Mouse (Mus musculus) cerebellum, postnatal 36 days (tissue): ENCODE results near the gene Ccdc189.
"Not testable (repeated sequence)": the region's sequence is repeated elsewhere in the genome, so short reads cannot be mapped to it uniquely, and the experiment has no call there.

Experiments used
- DNase-seq, 2 experiments: peaks; one replicate each; pipeline ENCODE4 v3.0.0; 2021 to 2022; ENCODE audit warnings: mixed read lengths in 2 of 2

Gene Ccdc189

DNA sequence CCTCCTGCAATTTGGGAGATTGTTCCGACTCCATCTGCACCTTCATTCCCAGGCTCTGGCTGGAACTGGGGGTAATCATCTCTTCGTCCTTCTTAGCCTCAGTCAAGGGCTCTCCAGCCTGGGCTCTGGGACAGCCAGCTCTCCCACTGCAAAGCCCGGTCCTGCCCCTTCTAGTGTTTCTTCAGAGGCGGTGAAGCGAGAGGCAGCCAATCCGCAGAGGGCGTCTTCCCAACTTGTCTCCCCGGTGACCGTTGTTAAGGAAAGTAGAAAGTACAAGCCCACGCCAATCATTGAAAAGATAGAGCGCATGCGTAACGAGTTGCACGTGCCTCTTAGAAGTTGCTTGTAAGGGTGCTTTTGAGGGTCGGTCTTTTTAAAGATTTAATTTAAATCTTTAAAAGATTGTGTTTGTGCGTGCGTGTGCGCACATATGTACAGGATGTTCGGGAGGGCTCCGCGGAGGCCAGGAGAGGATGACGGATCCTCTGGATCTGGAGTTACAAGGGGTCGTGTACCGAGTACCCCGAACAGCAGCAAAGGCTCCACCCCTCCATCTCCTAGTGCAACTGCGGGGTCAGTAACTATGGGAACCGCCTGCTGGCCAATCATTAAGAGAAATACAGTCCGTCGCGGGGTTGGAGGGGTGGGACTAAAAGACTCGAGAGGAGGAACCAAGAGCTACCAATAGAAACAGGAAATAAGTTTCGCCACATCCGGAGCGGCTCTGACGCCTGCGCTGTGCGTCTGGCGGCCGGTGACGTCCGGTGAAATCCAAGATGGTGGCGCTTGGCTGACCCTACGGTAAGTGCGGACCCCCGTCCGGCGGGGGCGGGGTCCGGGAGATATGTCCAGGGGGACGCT is at the start of gene Ccdc189, which contains the start of gene Rnf40:
Ccdc189 (minus strand) TSS at position 585 of the 861 bp plus-strand sequence.
Rnf40 (plus strand) TSS at position 757 of the 861 bp plus-strand sequence.
- DNase-seq = peak; percentile 87 to 88

DNA sequence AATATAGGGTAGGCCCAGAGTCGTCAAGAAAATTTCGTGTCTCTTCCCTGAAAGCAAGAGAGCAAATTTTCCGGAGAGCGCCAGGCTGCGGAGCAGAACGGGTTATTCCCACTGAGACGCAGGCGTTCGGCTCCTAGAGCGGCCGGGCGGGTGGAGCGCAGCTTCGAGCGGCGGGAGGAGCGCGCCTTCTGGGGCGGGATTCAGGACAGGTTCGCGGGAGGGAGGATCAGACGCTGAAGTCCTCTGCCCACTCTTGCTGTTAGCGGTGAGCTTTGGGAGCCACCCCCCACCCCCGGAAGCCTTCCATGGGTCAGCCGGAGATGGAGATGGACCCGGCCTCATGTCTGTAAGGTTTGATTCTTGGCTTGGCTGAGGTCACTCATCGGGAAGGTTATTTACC is 48.6 kb upstream of the Ccdc189 start:
- DNase-seq = peak; percentile 81 to 86

- DNase-seq = no peak
Measured at GRCm38 (mm10) chr7:127631416-127631815, 43.0 kb upstream of the Ccdc189 start.

DNA sequence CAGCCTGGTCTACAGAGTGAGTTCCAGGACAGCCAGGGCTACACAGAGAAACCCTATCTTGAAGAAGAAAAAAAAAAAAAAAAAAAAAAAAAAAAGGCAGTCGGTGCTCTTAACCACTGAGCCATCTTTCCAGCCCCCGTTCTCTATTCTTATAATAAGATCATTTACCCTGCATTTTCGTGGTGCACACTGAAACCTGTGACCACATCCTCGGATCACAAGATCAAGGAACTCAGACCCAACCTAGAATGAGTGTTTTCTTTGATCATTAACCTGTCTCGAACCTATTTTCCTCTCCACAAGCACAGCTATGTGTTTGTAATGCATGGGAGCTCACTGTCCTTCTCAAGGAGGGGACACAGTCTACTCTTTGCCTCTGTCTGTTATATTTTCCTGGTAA is 40.3 kb upstream of the Ccdc189 start:
- DNase-seq = no peak

DNA sequence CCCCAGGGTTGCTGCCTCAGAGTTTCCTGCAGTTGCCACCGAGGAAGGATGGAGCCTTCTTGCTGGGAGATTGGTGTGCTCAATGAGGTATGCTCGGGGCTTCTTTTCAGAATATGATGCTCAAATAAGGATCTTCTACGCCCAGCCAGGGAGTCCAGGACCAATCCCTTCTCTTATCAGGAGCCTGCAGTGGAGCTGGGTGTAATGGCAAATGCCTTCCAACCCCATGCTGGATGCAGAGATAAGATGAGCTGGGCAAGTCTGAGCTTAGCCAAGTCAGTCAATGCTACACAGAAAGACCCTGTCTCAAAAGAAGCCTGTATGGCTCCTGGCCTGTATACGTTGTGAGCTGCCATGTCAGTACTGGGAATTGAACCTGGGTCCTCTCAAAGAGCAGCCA is 38.1 kb upstream of the Ccdc189 start:
- no peak for DNase-seq

- DNase-seq = no peak
Measured at GRCm38 (mm10) chr7:127626039-127626438, 37.6 kb upstream of the Ccdc189 start.

- DNase-seq = not testable (repeated sequence)
Measured at GRCm38 (mm10) chr7:127618402-127618801, 30.0 kb upstream of the Ccdc189 start.

- DNase-seq = no peak
Measured at GRCm38 (mm10) chr7:127617962-127618361, 29.6 kb upstream of the Ccdc189 start.

DNA sequence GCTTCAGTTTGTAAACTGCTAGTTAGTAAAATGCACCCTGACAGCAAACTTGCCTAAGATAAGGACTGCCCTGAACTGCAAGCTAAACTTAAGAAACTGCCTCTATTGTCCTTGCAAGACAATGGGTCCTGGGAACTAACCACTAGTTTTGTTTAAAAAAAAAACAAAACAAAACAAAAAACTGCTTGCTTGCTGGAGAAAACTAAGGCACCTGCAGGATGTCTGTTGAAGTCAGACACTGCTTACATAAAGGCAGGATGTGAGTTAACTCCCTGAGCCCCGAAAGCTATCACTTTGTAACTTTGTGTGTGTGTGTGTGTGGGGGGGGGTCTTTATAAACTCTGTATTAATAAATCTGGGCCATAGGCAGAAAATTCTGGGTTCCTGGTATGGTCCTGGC is 28.5 kb upstream of the Ccdc189 start:
- DNase-seq = no peak

- DNase-seq = no peak
Measured at GRCm38 (mm10) chr7:127616336-127616735, 27.9 kb upstream of the Ccdc189 start.

DNA sequence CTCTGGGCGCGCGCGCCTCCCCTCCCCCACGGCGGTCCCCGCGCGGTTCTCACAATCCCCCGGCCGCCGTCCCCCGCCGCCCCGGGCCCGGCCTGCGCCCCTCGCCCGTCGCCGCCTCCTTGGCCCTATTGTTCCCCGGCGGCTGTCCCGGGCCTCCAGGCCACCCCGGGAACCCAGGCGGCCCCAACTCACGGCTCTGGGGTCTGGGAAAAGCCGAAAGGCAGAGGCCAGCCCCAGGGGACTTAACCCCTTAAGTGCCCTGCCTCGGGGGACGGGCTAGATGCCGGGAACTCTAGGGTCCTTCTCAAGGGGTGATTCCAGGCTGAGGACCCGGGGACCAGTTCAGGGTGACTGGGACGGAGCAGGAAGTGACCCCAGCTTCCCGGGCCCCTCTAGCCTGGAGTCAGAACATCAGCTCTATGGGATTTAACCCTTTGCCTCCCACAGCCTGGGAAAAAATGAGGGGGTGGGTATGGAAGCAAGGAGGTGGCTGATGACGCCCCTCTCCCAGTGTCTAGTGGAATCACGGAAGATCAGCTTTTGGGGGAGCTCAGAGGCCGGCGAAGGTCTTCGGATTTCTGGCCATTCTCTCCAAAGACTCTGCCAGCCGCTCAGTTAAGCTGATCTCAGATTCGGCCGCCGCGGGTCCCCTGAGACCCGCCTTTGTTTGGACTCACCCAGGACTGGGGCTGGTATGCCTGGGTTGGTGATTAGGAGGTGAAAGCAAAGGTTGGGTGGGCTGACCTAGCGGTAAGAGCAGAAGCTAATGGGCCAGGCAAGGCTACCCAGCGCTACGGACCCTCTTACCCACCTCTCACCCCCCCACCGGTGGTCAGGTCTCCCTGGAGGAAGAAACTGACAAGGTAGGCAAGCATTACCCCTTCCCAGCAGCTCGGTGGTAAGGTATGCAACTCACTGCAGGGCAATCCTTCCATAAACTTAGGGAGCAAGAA is 26.8 kb upstream of the Ccdc189 start, which contains the start of gene Zfp629:
Zfp629 (minus strand) TSS at position 907 of the 953 bp plus-strand sequence.
- DNase-seq = peak; percentile 67 to 74

- DNase-seq = peak in 1 of 2 experiments; percentile 34
Measured at GRCm38 (mm10) chr7:127614511-127614890, 26.1 kb upstream of the Ccdc189 start.

DNA sequence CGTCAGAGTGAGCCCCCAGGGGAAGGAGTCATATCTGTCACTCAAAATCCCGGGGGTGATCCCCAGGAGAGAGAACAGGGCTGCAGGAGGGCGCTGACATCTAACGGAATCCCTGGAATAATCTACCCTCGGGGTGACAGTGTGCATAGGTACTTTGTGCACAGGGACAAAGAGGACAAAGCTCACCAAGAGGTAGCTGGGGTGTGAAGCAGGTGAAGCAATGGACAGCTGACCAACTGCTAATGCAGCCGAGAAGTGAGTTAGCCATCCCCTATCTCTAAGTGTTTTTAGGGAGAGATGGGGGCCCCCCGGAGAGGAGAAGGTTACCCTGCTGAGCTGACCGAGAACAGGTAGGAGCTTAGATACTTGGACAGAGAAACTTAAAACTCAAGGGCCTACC is 25.7 kb upstream of the Ccdc189 start:
- no peak for DNase-seq

- no peak for DNase-seq
Measured at GRCm38 (mm10) chr7:127613501-127613900, 25.1 kb upstream of the Ccdc189 start.

DNA sequence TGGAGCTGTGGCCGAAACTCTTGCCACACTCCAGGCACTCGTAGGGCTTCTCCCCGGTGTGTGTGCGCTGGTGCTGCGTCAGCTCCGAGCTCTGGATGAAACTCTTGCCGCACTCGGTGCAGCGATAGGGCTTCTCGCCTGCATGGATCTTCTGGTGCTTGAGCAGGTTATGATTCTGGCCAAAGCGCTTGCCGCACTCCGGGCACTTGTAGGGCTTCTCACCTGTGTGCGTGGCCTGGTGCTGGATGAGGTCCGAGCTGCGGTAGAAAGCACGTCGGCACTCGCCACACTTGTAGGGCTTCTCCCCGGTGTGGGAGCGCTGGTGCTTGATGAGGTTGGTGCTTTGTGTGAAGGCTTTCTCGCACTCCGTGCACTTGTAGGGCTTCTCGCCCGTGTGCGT is 23.2 kb upstream of the Ccdc189 start:
- no peak for DNase-seq

- DNase-seq = no peak
Measured at GRCm38 (mm10) chr7:127611011-127611410, 22.6 kb upstream of the Ccdc189 start.

- no peak for DNase-seq
Measured at GRCm38 (mm10) chr7:127607150-127607549, 18.8 kb upstream of the Ccdc189 start.

DNA sequence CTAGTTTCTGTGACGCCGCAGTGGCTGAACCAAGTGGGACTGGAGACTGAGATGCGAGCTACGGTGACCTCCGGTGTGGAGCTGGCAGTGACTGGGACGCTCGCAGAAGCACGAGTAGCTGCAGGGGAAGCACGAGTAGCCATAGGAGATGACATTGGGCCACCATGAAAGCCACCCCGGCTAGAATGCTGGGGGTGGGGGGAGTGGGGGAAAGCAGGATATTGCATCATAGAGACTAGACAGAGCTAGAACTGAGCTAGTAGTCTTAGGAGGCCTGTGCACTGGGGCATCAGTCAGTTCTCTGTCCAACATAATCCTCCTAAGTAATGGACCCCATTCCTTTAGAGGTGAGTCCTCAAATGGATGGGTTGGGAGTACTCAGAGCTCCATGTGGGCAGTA is 15.9 kb upstream of the Ccdc189 start:
- no peak for DNase-seq

- DNase-seq = no peak
Measured at GRCm38 (mm10) chr7:127602903-127603302, 14.5 kb upstream of the Ccdc189 start.

- no peak for DNase-seq
Measured at GRCm38 (mm10) chr7:127601735-127602134, 13.3 kb upstream of the Ccdc189 start.

DNA sequence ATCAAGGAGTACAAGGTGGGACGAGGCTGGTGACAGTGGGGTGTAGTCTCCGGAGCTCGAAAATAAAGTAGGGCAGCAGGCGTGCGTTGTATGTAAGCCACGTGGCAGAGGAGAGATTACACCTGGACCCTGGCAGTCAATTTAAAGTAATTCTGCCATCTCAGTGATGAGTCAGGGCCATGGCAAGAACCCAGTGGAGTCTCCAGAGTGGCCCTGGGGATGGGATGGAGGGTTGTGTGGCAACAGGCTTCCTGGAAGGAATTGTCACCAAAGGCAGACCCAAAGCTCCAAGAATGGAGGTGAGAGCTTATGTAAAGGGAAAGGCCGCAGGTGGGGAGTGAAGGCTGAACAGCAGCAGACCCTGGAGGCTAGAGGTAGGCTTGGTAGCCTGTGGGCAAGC is 12.2 kb upstream of the Ccdc189 start:
- no peak for DNase-seq

DNA sequence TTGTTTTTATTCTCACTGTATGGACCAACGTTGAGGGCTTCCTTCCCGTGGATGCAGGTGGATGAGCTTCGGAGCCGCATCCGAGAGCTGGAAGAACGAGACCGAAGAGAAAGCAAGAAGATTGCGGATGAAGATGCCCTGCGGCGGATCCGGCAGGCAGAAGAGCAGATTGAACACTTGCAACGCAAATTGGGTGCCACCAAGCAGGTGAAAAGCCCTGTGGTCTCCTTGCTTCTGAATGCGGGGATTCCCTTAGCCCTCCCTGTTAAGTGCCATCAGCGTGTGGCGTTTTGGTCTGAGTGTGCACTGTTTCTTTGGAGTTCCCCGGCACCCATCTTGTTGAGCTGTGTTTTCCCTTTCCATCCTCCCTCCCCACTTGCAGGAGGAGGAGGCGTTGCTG is 8.4 kb upstream of the Ccdc189 start:
- no peak for DNase-seq

DNA sequence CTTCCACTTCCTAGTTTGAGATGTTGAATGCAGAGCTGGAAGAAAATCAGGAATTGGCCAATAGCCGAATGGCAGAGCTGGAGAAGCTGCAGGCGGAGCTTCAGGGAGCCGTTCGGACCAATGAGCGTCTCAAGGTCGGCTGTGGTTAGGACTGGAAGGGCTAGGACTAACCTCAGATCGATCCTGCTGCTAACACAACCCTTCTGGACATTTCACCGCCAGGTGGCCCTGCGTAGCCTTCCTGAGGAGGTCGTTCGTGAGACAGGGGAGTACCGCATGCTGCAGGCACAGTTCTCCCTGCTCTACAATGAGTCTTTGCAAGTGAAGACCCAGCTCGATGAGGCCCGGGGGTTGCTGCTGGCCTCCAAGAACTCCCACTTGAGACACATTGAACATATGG is 4.2 kb upstream of the Ccdc189 start:
- no peak for DNase-seq
